Mouse (Mus musculus) stomach, postnatal 0 days (tissue): ENCODE data around the gene Vps72. TPM values are rescaled to one million over a fixed set of nuclear protein-coding genes. Genes with fewer than 3 reads are reported as not detected.

ENCODE experiments used
- ATAC-seq: fragments of 200-750 bp; cut with Nextera tagmentation; 2 replicates; pipeline ENCODE4 v1.8.0; 2017; ENCODE audit not compliant: low FRiP score, low TSS enrichment
- DNase-seq: peaks from one replicate; pipeline ENCODE4 v3.0.0-alpha.2; 2016; ENCODE audit warnings: low spot score
- H3K27ac ChIP-seq: fragments of 300-500 bp; sonication (generic); replicated peaks from 2 replicates; pipeline ENCODE4 v1.5.1; 2014; ENCODE audit warnings: mild to moderate bottlenecking, control low read depth
- H3K27me3 ChIP-seq: fragments of 300-500 bp; sonication (generic); 2 replicates; pipeline ENCODE4 v1.6.1; 2014; ENCODE audit warnings: low read length; ENCODE audit not compliant: control insufficient read depth, insufficient read depth
- H3K36me3 ChIP-seq: fragments of 300-500 bp; sonication (generic); 2 replicates; pipeline ENCODE4 v1.6.1; 2014; ENCODE audit warnings: low read length, mixed read lengths; ENCODE audit not compliant: control insufficient read depth, insufficient read depth
- H3K4me1 ChIP-seq: fragments of 300-500 bp; sonication (generic); replicated peaks from 2 replicates; pipeline ENCODE4 v1.6.1; 2014; ENCODE audit warnings: antibody characterized with exemption; ENCODE audit not compliant: control insufficient read depth, insufficient read depth
- H3K4me2 ChIP-seq: fragments of 300-500 bp; sonication (generic); replicated peaks from 2 replicates; pipeline ENCODE4 v1.6.1; 2014; ENCODE audit warnings: low read depth, mild to moderate bottlenecking, control low read depth, moderate library complexity
- H3K4me3 ChIP-seq: fragments of 300-500 bp; sonication (generic); 2 replicates; pipeline ENCODE4 v1.5.1; 2014; ENCODE audit warnings: low read depth, low read length, control low read depth
- H3K9ac ChIP-seq: fragments of 300-500 bp; sonication (generic); 2 replicates; pipeline ENCODE4 v1.6.1; 2014; ENCODE audit warnings: mild to moderate bottlenecking, low read length, control low read depth, mixed read lengths
- H3K9me3 ChIP-seq: fragments of 300-500 bp; sonication (generic); 2 replicates; pipeline ENCODE4 v1.6.1; 2016; ENCODE audit warnings: low read length; ENCODE audit not compliant: control insufficient read depth
- CTCF ChIP-seq: IDR thresholded peaks from 2 replicates; pipeline ENCODE4 v1.5.1; 2016; ENCODE audit warnings: antibody characterized with exemption, low read depth, mild to moderate bottlenecking, moderate library complexity
- EP300 ChIP-seq: optimal IDR thresholded peaks from 2 replicates; pipeline ENCODE3; 2016; ENCODE audit warnings: antibody characterized with exemption
- WGBS: fragments of 180-500 bp; shearing (Covaris S2); extraction: QIAGEN DNeasy Blood & Tissue Kit; methylation state at CpG from one replicate; pipeline ENCODE4 v1.1.7; 2014; 5-methylcytosine and 5-hydroxymethylcytosine counted together
- microRNA-seq: library from miRNA; unstranded; fragments of <30 nt; microRNA quantifications from one replicate; pipeline ENCODE4, GENCODE M21; 2016
- polyA plus RNA-seq: library from polyadenylated mRNA; unstranded; fragments of >200 nt; fragmentation: Nextera tagmentation; extraction: Ambion mirVana; gene quantifications from 2 replicates; pipeline ENCODE4 v1.2.1, GENCODE M21; 2015

Vps72 gene
- polyA plus RNA-seq, 1 experiment from 2014 or later, result 60.8 TPM

DNA sequence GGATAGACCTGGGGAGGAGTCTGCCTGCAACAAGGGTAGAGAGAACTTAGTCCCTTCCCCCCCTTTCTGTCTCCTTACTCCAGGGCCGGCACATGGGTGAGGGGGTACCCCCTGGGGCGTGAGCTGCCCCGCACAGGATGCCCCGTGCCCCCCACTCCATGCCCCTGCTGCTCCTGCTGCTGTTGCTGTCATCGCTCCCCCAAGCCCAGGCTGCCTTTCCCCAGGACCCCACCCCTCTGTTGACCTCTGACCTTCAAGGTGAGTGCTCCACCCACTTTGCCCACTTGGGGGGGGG lies 53.4 kb downstream of the Vps72 start:
- TF ChIP-seq EP300 (no peak), CTCF (no peak)
- Histone ChIP-seq H3K9ac (no peak overlapping the region), H3K9me3 (no peaks in the 10 kb centered on the region), H3K4me2 (no peak overlapping the region), H3K4me1 (peaks cover 9% of the 10 kb centered on the region), H3K27ac (no peak overlapping the region), H3K36me3 (peaks cover 6% of the 10 kb centered on the region; the same call in 1 of the 2 replicates), H3K4me3 (no peak overlapping the region), H3K27me3 (no peaks in the 10 kb centered on the region)
- DNase-seq, result no peak
- 83% methylated on average over 4 of the region's 5 CpGs for WGBS
- no peak for ATAC-seq

DNA sequence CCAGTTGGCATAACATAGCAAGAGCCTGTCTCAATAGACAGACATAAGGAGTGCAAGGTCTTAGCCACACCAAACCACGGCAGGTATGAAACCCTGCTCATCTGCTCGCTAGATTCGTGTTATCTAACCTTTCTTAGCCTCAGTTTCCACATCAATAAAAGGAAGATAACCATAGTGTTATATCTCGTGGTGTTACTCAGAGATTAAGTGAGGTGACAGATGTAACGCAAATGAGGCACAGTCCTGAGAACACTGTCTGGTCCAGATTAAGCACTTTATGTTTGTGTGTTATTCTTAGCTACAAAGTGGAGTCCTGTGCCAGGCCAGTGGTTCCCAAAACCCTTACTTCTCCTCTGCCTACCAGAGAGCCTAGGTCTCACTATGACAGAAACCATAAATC lies 54.0 kb downstream of the Vps72 start:
- Histone ChIP-seq H3K9ac (no peak overlapping the region), H3K36me3 (peaks cover 6% of the 10 kb centered on the region; the same call in 1 of the 2 replicates), H3K4me2 (no peak overlapping the region), H3K4me1 (peaks cover 7% of the 10 kb centered on the region), H3K9me3 (no peaks in the 10 kb centered on the region), H3K27ac (no peak overlapping the region), H3K4me3 (no peak overlapping the region), H3K27me3 (no peaks in the 10 kb centered on the region)
- TF ChIP-seq CTCF (no peak), EP300 (no peak)
- no peak for ATAC-seq
- 79% methylated on average over 5 of the region's 5 CpGs for whole genome bisulfite sequencing
- no peak for DNase-seq

DNA sequence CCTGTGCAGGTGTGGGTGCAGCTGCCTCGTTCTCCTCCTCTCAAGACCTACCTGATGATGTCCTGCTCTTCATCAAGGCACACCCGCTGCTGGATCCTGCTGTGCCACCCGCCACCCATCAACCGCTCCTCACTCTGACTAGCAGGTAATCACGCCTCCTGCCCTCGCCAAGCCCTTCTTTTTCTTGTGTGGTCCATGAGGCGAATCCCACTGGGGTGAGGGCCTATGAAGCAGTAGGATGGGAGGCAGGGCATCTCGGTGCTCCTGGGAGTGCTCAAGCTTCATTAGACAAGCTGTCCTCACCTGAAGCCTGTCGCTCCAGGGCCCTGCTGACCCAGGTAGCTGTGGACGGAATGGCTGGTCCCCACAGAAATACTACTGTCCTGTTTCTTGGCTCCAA lies 59.2 kb downstream of the Vps72 start:
- H3K4me1 ChIP-seq, result no peaks in the 10 kb centered on the region
- peaks cover 9% of the 10 kb centered on the region; the same call in 1 of the 2 replicates for H3K36me3 ChIP-seq
- H3K9me3 ChIP-seq, result no peaks in the 10 kb centered on the region
- TF ChIP-seq EP300 (no peak), CTCF (no peak)
- no peak overlapping the region for H3K9ac ChIP-seq
- 88% methylated on average over 10 of the region's 10 CpGs for WGBS
- DNase-seq (no peak), ATAC-seq (no peak)
- no peak overlapping the region for H3K4me2 ChIP-seq
- H3K27ac ChIP-seq, result no peak overlapping the region
- no peak overlapping the region for H3K4me3 ChIP-seq
- no peaks in the 10 kb centered on the region; the same call in 1 of the 2 replicates for H3K27me3 ChIP-seq

DNA sequence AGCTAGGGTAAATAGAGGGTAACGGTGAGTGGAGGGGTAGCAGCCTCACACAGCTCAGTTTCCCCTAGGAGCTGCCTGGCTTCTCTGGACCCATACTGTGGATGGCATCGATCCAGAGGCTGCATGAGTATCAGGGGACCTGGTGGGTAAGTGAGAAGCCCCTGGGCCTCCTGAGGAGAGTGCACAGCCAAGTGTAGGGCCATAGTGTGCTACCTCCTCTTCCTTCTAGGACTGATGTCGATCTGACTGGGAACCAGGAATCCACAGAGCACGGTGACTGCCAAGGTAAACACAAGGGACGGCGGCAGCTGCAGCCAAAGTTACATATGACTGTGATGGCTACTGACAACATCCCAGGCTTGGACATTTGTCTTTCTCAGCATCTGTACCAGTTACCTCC lies 60.3 kb downstream of the Vps72 start:
- ATAC-seq (no peak), DNase-seq (no peak)
- Histone ChIP-seq H3K27ac (no peak overlapping the region), H3K4me1 (no peaks in the 10 kb centered on the region), H3K9me3 (no peaks in the 10 kb centered on the region), H3K27me3 (no peaks in the 10 kb centered on the region; the same call in 1 of the 2 replicates), H3K9ac (no peak overlapping the region), H3K4me2 (no peak overlapping the region), H3K4me3 (no peak overlapping the region), H3K36me3 (peaks cover 9% of the 10 kb centered on the region; the same call in 1 of the 2 replicates)
- TF ChIP-seq EP300, result no peak
- TF ChIP-seq CTCF, result no peak
- WGBS, result 53% methylated on average over 6 of the region's 6 CpGs

Small RNAs within 50 kb of the gene (microRNA-seq; reads per million reads assigned to microRNA genes)
- gene Mir8099-1, result not detected

Other genes with a start within 250 kb of the Vps72 start
- gene Psmb4, start 224.1 kb upstream of the Vps72 start, polyA plus RNA-seq, result 243 and 251 TPM in 2 replicates
- 65.9 and 71.9 TPM in 2 replicates for gene Selenbp1, start 178.0 kb upstream of the Vps72 start, polyA plus RNA-seq
- gene Rfx5, start 156.9 kb upstream of the Vps72 start, polyA plus RNA-seq, result 3.0 and 3.2 TPM in 2 replicates
- 10.0 and 11.2 TPM in 2 replicates for gene Pi4kb, start 136.3 kb upstream of the Vps72 start, polyA plus RNA-seq
- 8.2 and 10.0 TPM in 2 replicates for gene Zfp687, start 95.6 kb upstream of the Vps72 start, polyA plus RNA-seq
- 171 and 175 TPM in 2 replicates for gene Psmd4, start 68.4 kb upstream of the Vps72 start, polyA plus RNA-seq
- 15.7 and 17.8 TPM in 2 replicates for gene Pip5k1a, start 4.1 kb upstream of the Vps72 start, polyA plus RNA-seq
- gene Tmod4, start 13.5 kb downstream of the Vps72 start, polyA plus RNA-seq, result 0.70 and 1.0 TPM in 2 replicates
- gene Scnm1, start 23.0 kb downstream of the Vps72 start, polyA plus RNA-seq, result 39.5 and 42.9 TPM in 2 replicates
- 9.6 and 10.1 TPM in 2 replicates for gene Lysmd1, start 23.1 kb downstream of the Vps72 start, polyA plus RNA-seq
- 5.0 and 5.3 TPM in 2 replicates for gene Tnfaip8l2, start 31.3 kb downstream of the Vps72 start, polyA plus RNA-seq
- gene Sema6c, start 49.4 kb downstream of the Vps72 start, polyA plus RNA-seq, result 1.7 and 2.2 TPM in 2 replicates
- gene Gabpb2, start 106.9 kb downstream of the Vps72 start, polyA plus RNA-seq, result 3.3 and 3.4 TPM in 2 replicates
- 88.1 and 99.4 TPM in 2 replicates for gene Cdc42se1, start 117.7 kb downstream of the Vps72 start, polyA plus RNA-seq
- gene Mllt11, start 121.1 kb downstream of the Vps72 start, polyA plus RNA-seq, result 11.0 and 11.8 TPM in 2 replicates
- 0.21 and 0.38 TPM in 2 replicates for gene Gm128, start 130.6 kb downstream of the Vps72 start, polyA plus RNA-seq
- gene Bnipl, start 140.2 kb downstream of the Vps72 start, polyA plus RNA-seq, result 16.6 and 16.8 TPM in 2 replicates
- gene Mindy1, start 170.3 kb downstream of the Vps72 start, polyA plus RNA-seq, result 55.9 and 64.1 TPM in 2 replicates
- 10.1 and 11.7 TPM in 2 replicates for gene Prune1, start 171.1 kb downstream of the Vps72 start, polyA plus RNA-seq
- gene Anxa9, start 196.2 kb downstream of the Vps72 start, polyA plus RNA-seq, result 57.2 and 63.1 TPM in 2 replicates
- 75.0 and 80.3 TPM in 2 replicates for gene Cers2, start 203.8 kb downstream of the Vps72 start, polyA plus RNA-seq
- gene Setdb1, start 246.2 kb downstream of the Vps72 start, polyA plus RNA-seq, result 8.6 and 9.2 TPM in 2 replicates